Mouse (Mus musculus): Measurements from ENCODE around the gene Vmn2r32. TPM values are rescaled to one million over a fixed set of nuclear protein-coding genes. Genes with fewer than 3 reads are reported as not detected.
"Not testable (repeated sequence)": the region's sequence is repeated elsewhere in the genome, so short reads cannot be mapped to it uniquely, and the experiment has no call there.

Vmn2r32 gene
- polyA plus RNA-seq (2015; fragmentation: Nextera tagmentation; extraction: Ambion mirVana): not detected in 2 replicates

DNA sequence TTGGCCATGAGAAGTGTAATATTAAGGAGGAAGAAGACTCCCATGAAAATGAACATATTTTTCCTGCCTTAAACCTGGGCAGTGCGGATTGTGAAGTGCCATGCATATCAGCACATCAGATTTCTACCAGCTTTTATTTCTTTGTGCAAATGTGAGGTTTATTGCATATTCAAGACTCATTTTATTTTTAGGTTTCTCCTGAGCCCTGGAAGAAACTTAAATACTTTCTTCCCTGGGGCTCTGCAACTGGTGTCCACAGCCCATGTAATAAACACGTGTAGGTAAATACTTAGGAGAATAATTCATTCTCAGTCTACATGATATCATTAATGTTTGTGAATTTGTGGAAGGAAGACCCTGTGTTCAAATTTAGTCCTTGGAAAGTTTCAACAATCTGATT is at the start of gene Vmn2r32:
Gene Vmn2r32, minus strand, starts transcription at position 101 of the 400 bp plus-strand sequence.
- H3K4me1 ChIP-seq (replicated peaks); H3K4me3 ChIP-seq (replicated peaks); H3K4me2 ChIP-seq (replicated peaks); H3K36me3 ChIP-seq; ATAC-seq; H3K27ac ChIP-seq; H3K27me3 ChIP-seq (replicated peaks); H3K9me3 ChIP-seq; H3K9ac ChIP-seq: not testable (repeated sequence)
- 50% methylated on average over 1 of the region's 2 CpGs for WGBS

Other genes starting within 250 kb of the Vmn2r32 start
- 0.21 and 0.64 TPM in 2 replicates for gene Vmn2r29, start 232.7 kb downstream of the Vmn2r32 start, polyA plus RNA-seq (2015; fragmentation: Nextera tagmentation; extraction: Ambion mirVana)
- gene Gm45844, start 201.7 kb downstream of the Vmn2r32 start, polyA plus RNA-seq (2015; fragmentation: Nextera tagmentation; extraction: Ambion mirVana): 2.8 and 3.1 TPM in 2 replicates
- 49.4 and 50.7 TPM in 2 replicates for gene Clcn4, start 179.2 kb downstream of the Vmn2r32 start, polyA plus RNA-seq (2015; fragmentation: Nextera tagmentation; extraction: Ambion mirVana)
- not detected in 2 replicates for gene Vmn2r30, start 142.4 kb downstream of the Vmn2r32 start, polyA plus RNA-seq (2015; fragmentation: Nextera tagmentation; extraction: Ambion mirVana)
- not detected in 2 replicates for gene Gm45783, start 105.4 kb downstream of the Vmn2r32 start, polyA plus RNA-seq (2015; fragmentation: Nextera tagmentation; extraction: Ambion mirVana)
- gene Vmn2r31, start 80.3 kb downstream of the Vmn2r32 start, polyA plus RNA-seq (2015; fragmentation: Nextera tagmentation; extraction: Ambion mirVana): not detected in 2 replicates
- not detected in 2 replicates for gene Vmn2r33, start 86.8 kb upstream of the Vmn2r32 start, polyA plus RNA-seq (2015; fragmentation: Nextera tagmentation; extraction: Ambion mirVana)
- not detected in 2 replicates for gene Vmn2r34, start 209.5 kb upstream of the Vmn2r32 start, polyA plus RNA-seq (2015; fragmentation: Nextera tagmentation; extraction: Ambion mirVana)